Mouse (Mus musculus): ENCODE data around the gene Nfat5.

Nfat5 gene

GRCm38 (mm10) chr8:107292928-107293601 is at the start of gene Nfat5:
Gene Nfat5, plus strand, starts transcription at chr8:107293470.
- DNase-seq: peak; percentile 96

DNA sequence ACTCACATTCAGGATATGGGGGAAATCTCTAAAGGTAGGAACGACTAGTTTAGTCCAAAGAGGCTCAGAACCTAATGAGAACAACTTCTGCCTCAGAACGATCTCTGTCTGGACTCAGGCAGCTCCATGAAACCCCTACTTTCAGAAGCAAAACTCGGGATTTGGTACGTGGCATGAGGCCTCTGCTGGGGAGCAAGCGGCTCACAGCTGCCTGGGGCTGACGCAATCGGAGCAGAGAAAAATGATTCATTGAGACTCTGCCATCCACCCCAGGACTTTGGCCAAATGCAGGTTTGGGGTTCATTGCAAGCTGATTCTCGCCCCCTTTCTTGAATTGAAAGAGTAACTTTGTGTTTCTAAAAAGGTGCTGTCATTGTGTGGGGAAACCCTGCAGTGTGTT is 49.1 kb upstream of the Nfat5 start:
- DNase-seq: peak; percentile 14

- peak; percentile 21 for DNase-seq
Observed at GRCm38 (mm10) chr8:107248456-107248855, 44.8 kb upstream of the Nfat5 start.

GRCm38 (mm10) chr8:107251481-107252104 is 41.7 kb upstream of the Nfat5 start:
- DNase-seq: no peak

- no peak for DNase-seq
Observed at GRCm38 (mm10) chr8:107253121-107253520, 40.1 kb upstream of the Nfat5 start.

GRCm38 (mm10) chr8:107254403-107254802 is 38.9 kb upstream of the Nfat5 start:
- DNase-seq: no peak

DNA sequence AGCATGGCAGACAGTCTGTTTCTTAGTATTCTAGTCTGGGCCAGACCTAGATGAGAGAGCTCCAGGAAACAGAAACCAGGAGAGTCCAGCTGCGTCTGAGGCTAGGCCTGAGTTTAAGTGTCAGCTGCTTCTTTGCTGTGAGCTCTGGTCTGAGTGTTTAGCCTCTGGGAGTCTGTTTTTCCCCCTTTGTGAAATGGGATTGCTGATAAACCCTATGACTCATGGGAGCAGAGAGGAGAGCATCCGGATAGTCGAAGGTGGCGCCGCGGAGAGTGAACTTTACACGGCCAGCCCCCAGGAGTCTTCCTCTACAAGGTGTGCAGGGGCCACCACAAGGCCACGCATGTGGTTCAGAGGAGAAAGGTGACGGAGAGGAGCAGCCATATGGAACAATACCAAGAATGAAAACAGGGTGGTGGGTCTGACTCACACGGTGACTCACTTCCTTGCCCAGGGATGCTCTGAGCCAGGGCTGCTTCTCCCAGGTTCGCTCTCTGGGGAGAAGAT is 38.3 kb upstream of the Nfat5 start:
- DNase-seq: no peak

DNA sequence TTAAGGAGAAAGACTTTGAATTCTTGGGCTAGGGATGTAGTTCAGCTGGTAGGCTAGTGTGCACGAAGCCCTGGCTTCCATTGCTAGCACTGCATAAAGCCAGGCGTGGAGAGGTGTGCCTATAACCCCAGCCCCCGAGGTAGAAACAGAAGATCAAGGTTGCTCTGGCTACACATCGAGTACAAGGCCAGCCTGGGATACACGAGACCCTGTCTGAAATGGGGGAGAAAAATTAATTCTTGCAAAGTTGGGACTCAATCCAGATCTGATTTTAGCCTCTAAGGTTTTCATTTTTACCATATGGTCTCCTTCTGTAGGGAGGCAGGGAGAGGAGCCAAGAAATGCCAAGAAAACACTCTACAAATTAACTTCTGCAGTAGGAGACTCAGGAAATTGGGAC is 36.0 kb upstream of the Nfat5 start:
- no peak for DNase-seq

DNA sequence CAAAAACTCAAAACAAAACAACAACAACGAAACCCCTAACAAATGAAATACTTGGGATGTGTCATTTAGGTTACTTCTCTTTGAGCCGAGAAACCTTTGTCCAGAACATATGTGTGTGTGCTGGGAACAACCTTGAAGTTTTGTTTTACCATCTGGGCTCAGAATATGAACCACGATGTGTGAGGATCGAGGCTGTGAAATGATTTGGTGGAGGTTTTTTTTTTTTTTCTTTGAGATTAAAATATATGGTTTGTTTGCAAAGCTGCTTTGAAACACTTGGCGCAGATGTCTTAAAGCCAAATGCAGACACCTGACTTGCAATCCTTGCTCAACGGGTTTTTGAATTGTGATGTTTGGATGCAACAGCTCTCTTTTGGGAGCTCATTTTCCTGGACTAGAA is 33.1 kb upstream of the Nfat5 start:
- DNase-seq: no peak

- no peak for DNase-seq
Observed at GRCm38 (mm10) chr8:107261172-107261571, 32.1 kb upstream of the Nfat5 start.

GRCm38 (mm10) chr8:107262046-107262705 is 31.1 kb upstream of the Nfat5 start:
- DNase-seq: no peak

GRCm38 (mm10) chr8:107265811-107266210 is 27.5 kb upstream of the Nfat5 start:
- DNase-seq: no peak

- no peak for DNase-seq
Observed at GRCm38 (mm10) chr8:107268501-107268900, 24.8 kb upstream of the Nfat5 start.

- no peak for DNase-seq
Observed at GRCm38 (mm10) chr8:107269191-107269590, 24.1 kb upstream of the Nfat5 start.

DNA sequence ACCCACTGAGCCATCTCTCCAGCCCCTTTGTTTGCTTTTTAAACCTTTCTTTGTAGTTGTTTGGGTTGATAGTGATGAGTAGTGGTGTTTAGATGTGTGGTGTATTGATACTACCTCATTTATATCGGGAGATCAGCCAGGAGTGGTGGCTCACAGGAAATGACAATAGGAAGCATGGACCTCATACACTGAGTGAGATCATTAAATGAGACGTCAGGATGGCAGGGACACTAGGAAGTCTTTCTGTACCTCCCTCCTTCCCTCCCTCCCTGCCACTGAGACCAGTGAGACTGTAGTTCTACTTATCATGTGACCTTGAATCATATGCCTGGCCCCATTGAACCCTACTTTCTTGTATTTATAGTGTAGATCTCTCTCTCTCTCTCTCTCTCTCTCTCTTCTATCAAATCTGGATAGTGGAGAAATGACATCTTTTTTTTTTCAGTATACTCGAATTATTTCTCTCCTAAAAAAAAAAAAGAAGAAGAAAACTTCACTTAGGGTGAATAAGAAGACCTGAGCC is 23.6 kb upstream of the Nfat5 start:
- DNase-seq: no peak

DNA sequence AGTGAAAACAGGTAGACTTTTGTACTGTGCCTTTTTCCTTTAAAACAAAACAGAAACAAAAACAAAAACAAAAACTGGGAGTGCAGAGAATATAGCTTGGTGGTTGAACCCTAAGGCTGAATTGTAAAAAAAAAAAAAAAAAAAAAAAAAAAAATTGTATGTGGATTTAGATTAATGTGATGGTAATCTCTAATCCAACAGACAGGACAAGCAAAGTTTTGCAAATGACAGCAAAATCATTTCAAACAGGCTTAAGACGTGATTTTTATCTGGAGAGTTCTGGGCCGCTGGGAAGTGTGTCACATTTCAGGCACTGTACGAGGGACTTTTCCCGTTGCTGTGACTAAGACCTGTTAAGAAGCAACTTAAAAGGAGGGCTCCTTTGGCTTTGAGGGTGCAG is 23.0 kb upstream of the Nfat5 start:
- DNase-seq: no peak

- DNase-seq: no peak
Observed at GRCm38 (mm10) chr8:107270751-107271150, 22.5 kb upstream of the Nfat5 start.

- DNase-seq: no peak
Observed at GRCm38 (mm10) chr8:107277323-107277883, 15.9 kb upstream of the Nfat5 start.

DNA sequence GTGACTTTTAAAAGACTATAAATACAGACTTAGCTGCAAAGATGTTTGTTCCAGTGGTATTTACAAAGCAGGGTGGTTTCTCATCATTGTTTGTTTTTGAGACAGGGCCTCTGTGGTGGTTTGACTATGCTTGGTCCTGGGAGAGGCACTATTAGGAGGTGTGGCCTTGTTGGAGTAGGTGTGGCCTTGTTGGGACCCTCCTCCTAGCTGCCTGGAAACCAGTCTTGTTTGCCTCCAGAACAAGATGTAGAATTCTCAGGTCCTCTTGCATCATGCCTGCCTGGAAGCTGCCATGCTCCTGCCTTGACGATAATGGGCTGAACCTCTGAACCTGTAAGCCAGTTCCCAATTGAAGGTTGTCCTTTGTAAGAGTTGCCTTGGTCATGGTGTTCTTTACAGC is 14.7 kb upstream of the Nfat5 start:
- DNase-seq: no peak

GRCm38 (mm10) chr8:107286686-107287085 is 6.6 kb upstream of the Nfat5 start:
- no peak for DNase-seq

DNA sequence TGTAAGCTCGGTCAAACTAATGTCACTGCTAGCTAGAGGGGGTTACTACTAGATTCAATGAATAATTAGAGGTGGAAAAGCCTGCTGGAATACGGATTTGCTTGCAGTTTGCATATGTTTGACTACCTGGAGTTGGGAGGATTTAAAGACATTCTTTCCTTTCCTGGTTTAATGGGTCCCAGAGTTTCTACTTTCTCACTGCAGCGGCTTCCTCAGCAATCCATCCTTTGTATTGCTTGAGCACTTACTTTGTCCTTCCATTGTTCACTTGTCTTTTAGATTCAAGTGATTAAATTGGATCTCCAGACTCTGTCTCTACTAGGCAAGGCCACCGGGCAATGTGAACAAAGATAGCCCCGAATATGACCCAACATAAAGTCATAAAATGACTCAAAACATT is 5.7 kb upstream of the Nfat5 start:
- DNase-seq: no peak

- no peak for DNase-seq
Observed at GRCm38 (mm10) chr8:107291171-107291601, 2.1 kb upstream of the Nfat5 start.
